Mouse (Mus musculus): ENCODE data around the gene Arhgef6. TPM values are rescaled to one million over a fixed set of nuclear protein-coding genes. Genes with fewer than 3 reads are reported as not detected.

Arhgef6 gene
- polyA plus RNA-seq, 1 experiment from 2014 or later, result 5.9 TPM

DNA sequence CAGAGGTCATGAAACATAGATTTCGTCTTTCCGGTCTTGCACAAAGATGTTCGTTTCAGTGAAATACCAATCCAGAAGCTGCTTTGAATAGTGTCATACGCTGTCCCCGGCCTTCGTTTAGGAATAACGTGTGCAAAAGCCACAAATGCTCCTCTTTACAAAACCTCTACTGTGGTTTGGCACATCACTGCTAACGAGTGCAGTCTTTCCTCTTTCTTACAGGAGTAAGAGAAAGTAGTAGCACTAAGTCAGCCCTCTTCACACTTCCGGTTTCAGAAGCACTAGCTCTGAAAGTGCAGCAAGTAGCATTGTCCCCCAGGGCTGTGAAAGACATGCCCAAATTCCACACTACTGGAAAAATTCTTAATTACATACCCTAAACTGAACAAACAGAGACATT lies 142.2 kb downstream of the Arhgef6 start:
- 45% methylated on average over 9 of the region's 9 CpGs for WGBS (ENCODE audit: insufficient replicate concordance)
- no peak for ATAC-seq (ENCODE audit: low read depth)
- Histone ChIP-seq H3K27me3 (ENCODE audit: control insufficient read depth, insufficient read depth, low read depth, low read length) (no peaks in the 10 kb centered on the region), H3K4me2 (ENCODE audit: low read depth, low read length) (no peak overlapping the region), H3K27ac (ENCODE audit: low read length) (no peak overlapping the region), H3K9ac (ENCODE audit: low read depth, low read length) (no peak overlapping the region), H3K4me1 (ENCODE audit: control insufficient read depth, low read depth, low read length) (no peaks in the 10 kb centered on the region), H3K4me3 (ENCODE audit: low read depth, low read length) (no peak overlapping the region), H3K9me3 (replicated peaks; ENCODE audit: control insufficient read depth, low read length) (no peaks in the 10 kb centered on the region), H3K36me3 (ENCODE audit: control insufficient read depth, insufficient read depth) (no peaks in the 10 kb centered on the region)

GRCm38 (mm10) chrX:57189335-57189734 lies 149.2 kb downstream of the Arhgef6 start:
- H3K9ac ChIP-seq (ENCODE audit: low read depth, low read length), result no peak overlapping the region
- no peaks in the 10 kb centered on the region for H3K4me1 ChIP-seq (ENCODE audit: control insufficient read depth, low read depth, low read length)
- H3K27ac ChIP-seq (ENCODE audit: low read length), result no peak overlapping the region
- H3K4me3 ChIP-seq (ENCODE audit: low read depth, low read length), result no peak overlapping the region
- no peaks in the 10 kb centered on the region for H3K36me3 ChIP-seq (ENCODE audit: control insufficient read depth, insufficient read depth)
- WGBS (ENCODE audit: insufficient replicate concordance), result 58% methylated on average over 5 of the region's 5 CpGs
- no peaks in the 10 kb centered on the region for H3K9me3 ChIP-seq (replicated peaks; ENCODE audit: control insufficient read depth, low read length)
- no peaks in the 10 kb centered on the region for H3K27me3 ChIP-seq (ENCODE audit: control insufficient read depth, insufficient read depth, low read depth, low read length)
- H3K4me2 ChIP-seq (ENCODE audit: low read depth, low read length), result no peak overlapping the region
- ATAC-seq (ENCODE audit: low read depth), result no peak

DNA sequence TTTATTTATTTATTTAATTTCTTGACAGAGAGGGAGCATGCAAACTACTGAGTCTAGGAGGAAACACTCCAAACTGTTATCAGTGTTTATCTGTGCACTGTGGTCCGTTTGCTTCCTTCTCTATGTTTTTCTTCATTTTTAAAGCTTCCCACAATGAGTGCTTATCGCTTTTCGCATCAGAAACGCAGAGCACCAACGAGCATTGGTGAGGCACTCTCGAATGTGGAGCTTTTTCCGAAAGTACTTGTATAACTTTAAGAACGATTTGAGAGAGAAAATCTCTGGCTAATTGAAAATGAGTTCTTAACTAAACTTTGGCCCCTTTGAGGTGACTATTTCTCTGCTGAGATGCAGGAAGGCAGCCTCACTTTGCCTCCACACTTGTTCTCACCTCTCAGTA lies 151.2 kb downstream of the Arhgef6 start:
- 29% methylated on average over 8 of the region's 8 CpGs for WGBS (ENCODE audit: insufficient replicate concordance)
- no peak for ATAC-seq (ENCODE audit: low read depth)
- H3K9ac ChIP-seq (ENCODE audit: low read depth, low read length), result no peak overlapping the region

GRCm38 (mm10) chrX:57183359-57183758 lies 155.2 kb downstream of the Arhgef6 start:
- H3K9ac ChIP-seq (ENCODE audit: low read depth, low read length), result no peak overlapping the region
- no peak for ATAC-seq (ENCODE audit: low read depth)
- 68% methylated on average over 3 of the region's 3 CpGs for WGBS (ENCODE audit: insufficient replicate concordance)
- no peak overlapping the region for H3K27ac ChIP-seq (ENCODE audit: low read length)
- H3K27me3 ChIP-seq (ENCODE audit: control insufficient read depth, insufficient read depth, low read depth, low read length), result no peaks in the 10 kb centered on the region
- H3K4me2 ChIP-seq (ENCODE audit: low read depth, low read length), result no peak overlapping the region
- no peaks in the 10 kb centered on the region for H3K36me3 ChIP-seq (ENCODE audit: control insufficient read depth, insufficient read depth)
- H3K4me3 ChIP-seq (ENCODE audit: low read depth, low read length), result no peak overlapping the region
- no peaks in the 10 kb centered on the region for H3K9me3 ChIP-seq (replicated peaks; ENCODE audit: control insufficient read depth, low read length)
- H3K4me1 ChIP-seq (ENCODE audit: control insufficient read depth, low read depth, low read length), result no peaks in the 10 kb centered on the region

More for the DNA sequence above, 151.2 kb downstream of the Arhgef6 start:
- no peak overlapping the region for H3K4me3 ChIP-seq (ENCODE audit: low read depth, low read length)
- H3K27ac ChIP-seq (ENCODE audit: low read length), result no peak overlapping the region
- H3K4me1 ChIP-seq (ENCODE audit: control insufficient read depth, low read depth, low read length), result no peaks in the 10 kb centered on the region
- no peaks in the 10 kb centered on the region for H3K27me3 ChIP-seq (ENCODE audit: control insufficient read depth, insufficient read depth, low read depth, low read length)
- no peak overlapping the region for H3K4me2 ChIP-seq (ENCODE audit: low read depth, low read length)
- H3K9me3 ChIP-seq (replicated peaks; ENCODE audit: control insufficient read depth, low read length), result no peaks in the 10 kb centered on the region
- no peaks in the 10 kb centered on the region for H3K36me3 ChIP-seq (ENCODE audit: control insufficient read depth, insufficient read depth)

- WGBS (ENCODE audit: insufficient replicate concordance), result 49% methylated on average over 2 of the region's 2 CpGs
Observed at GRCm38 (mm10) chrX:57182470-57182869, 156.1 kb downstream of the Arhgef6 start.

More at GRCm38 (mm10) chrX:57182470-57182869, 156.1 kb downstream of the Arhgef6 start:
- no peak for ATAC-seq (ENCODE audit: low read depth)
- Histone ChIP-seq H3K27ac (ENCODE audit: low read length) (no peak overlapping the region), H3K9me3 (replicated peaks; ENCODE audit: control insufficient read depth, low read length) (no peaks in the 10 kb centered on the region), H3K36me3 (ENCODE audit: control insufficient read depth, insufficient read depth) (no peaks in the 10 kb centered on the region), H3K4me2 (ENCODE audit: low read depth, low read length) (no peak overlapping the region), H3K4me3 (ENCODE audit: low read depth, low read length) (no peak overlapping the region), H3K9ac (ENCODE audit: low read depth, low read length) (no peak overlapping the region), H3K4me1 (ENCODE audit: control insufficient read depth, low read depth, low read length) (no peaks in the 10 kb centered on the region), H3K27me3 (ENCODE audit: control insufficient read depth, insufficient read depth, low read depth, low read length) (no peaks in the 10 kb centered on the region)

Other genes starting within 250 kb of the Arhgef6 start
- gene Cd40lg, start 126.6 kb downstream of the Arhgef6 start, polyA plus RNA-seq (2015; fragmentation: Nextera tagmentation; extraction: Ambion mirVana), result not detected in 2 replicates
- 25.1 and 26.2 TPM in 2 replicates for gene Rbmx, start 54.3 kb upstream of the Arhgef6 start, polyA plus RNA-seq (2015; fragmentation: Nextera tagmentation; extraction: Ambion mirVana)
- gene Gm364, start 70.4 kb upstream of the Arhgef6 start, polyA plus RNA-seq (2015; fragmentation: Nextera tagmentation; extraction: Ambion mirVana), result not detected in 2 replicates
- gene Gpr101, start 165.0 kb upstream of the Arhgef6 start, polyA plus RNA-seq (2015; fragmentation: Nextera tagmentation; extraction: Ambion mirVana), result not detected in 2 replicates

All from liver, embryonic 16.5 days (tissue).